Mouse (Mus musculus) monocyte, adult 5-6 weeks (primary cell): ENCODE data around the gene Rubcn. TPM values are rescaled to one million over a fixed set of nuclear protein-coding genes. Genes with fewer than 3 reads are reported as not detected.
"Not testable (repeated sequence)": the region's sequence is repeated elsewhere in the genome, so short reads cannot be mapped to it uniquely, and the experiment has no call there.

Experiments used
- ATAC-seq: fragments of 153-309, 156-312 bp; replicated peaks from 2 replicates; pipeline ENCODE4 v1.8.0; 2017; ENCODE audit warnings: mild to moderate bottlenecking; ENCODE audit not compliant: low TSS enrichment, insufficient number of reproducible peaks, severe bottlenecking, poor library complexity, low FRiP score
- total RNA-seq: library from RNA; stranded (forward); fragments of 200-1000, 200-491, 200-594 nt; gene quantifications from 3 replicates; pipeline ENCODE4 v1.2.3, GENCODE M21; 2017

The Rubcn gene
- 12.4 to 41.8 TPM (median 31.2 TPM) in 3 replicates for total RNA-seq

GRCm38 (mm10) chr16:32877343-32878156 lies at the start of gene Rubcn, which contains the start of gene Fyttd1:
Gene Rubcn (minus strand): TSS chr16:32877766.
Gene Fyttd1 (plus strand): TSS chr16:32877500.
- ATAC-seq: peak; percentile 94

DNA sequence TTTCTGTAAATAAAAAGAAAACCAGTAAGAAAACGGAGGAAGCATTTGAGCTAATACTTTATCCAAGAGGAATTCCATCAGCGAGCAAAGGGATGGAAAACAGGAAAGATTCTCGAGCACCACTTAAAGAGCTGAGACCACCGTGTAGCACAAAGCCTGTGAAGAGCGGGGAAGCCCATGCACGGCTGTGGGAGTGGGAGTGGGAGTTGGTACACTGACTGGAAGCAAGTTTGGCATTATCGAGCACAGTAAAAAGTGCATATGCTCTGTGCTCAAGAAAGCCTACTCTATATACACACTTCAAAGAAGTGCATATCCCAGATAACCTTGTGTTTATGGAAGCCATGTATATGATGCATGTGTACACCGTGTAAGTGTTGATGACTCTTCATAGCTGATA lies 49.5 kb upstream of the Rubcn start:
- no peak for ATAC-seq

GRCm38 (mm10) chr16:32926629-32927028 lies 49.1 kb upstream of the Rubcn start:
- not testable (repeated sequence) for ATAC-seq

DNA sequence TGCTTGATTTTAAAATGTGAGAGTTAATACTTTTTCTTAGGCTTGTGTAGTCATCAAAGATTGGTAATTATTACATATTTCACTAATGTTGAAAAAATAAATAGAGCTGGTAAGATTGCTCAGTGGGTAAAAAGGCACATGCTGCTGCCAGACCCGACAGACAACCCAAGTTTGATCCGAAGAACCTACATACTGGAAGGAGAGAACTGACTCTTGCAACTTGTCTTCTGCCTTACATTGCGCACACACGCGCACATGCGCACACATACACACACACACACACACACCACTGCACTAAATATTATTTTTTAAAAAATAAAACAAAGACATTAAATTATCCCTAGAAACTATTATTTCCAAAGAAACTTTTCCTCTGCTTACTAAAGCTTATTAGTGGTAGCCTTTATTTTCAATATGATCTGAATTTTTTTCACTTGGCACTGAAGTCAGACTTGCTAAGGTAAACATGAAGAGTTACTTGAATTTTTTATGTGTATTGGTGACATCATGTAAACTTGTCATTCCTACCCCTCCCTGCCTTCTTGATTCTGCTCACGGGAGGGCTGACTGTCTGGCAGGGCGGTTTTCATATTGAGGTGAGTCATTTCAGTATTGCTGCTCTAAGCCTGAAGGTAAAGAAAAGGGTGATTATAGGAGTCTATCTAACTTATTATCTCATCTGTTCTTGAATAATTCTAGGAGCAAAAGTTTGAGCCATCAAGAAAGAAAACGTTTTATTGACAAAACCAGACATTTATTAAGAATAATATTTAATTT lies 37.9 kb upstream of the Rubcn start:
- ATAC-seq: no peak

DNA sequence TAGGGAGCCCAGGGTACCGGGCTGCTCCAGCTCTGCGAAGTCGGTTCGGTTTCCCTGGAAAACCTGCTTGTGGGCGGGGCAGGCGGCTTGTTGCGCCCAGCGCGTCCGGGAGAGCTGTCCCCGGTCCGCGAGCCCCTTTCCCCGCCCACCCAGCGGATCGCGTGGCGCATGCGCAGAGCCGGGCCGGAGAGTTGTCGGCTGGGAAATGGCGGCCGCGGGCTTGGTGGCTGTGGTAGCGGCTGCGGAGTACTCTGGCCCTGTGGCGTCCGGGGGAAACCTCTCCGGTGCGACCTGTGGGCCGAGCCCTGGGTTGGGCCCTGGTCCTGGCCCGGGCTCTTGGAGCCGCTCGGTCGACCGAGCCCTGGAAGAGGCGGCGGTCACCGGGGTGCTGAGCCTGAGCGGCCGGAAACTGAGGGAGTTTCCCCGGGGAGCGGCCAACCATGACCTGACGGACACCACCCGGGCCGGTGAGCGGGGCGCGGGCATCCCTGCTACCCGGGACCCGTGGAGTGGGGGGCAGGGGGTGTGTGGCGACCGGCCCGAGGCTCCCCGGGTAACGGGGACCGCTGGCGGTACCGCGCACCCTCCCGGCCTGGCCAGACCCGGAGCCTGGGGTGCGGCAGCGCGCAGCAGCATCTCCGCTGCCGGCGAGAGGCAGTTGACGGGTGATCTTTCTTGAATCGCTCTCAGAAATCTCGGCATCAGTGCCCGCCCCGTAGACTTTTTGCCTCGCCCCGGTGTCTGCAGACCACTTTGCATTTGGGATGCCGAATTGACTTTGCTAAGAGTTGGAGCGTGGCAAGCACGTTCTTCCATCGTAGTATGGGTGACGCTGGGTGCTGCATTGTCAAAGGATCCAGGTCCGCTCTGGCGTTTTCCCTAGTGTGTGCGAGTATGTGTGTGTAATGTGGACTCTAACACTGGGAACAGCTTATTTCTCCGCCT lies 36.6 kb upstream of the Rubcn start, which contains the start of gene Lrch3:
Gene Lrch3, plus strand, starts transcription at position 164 of the 945 bp plus-strand sequence.
- peak; percentile 82 for ATAC-seq

DNA sequence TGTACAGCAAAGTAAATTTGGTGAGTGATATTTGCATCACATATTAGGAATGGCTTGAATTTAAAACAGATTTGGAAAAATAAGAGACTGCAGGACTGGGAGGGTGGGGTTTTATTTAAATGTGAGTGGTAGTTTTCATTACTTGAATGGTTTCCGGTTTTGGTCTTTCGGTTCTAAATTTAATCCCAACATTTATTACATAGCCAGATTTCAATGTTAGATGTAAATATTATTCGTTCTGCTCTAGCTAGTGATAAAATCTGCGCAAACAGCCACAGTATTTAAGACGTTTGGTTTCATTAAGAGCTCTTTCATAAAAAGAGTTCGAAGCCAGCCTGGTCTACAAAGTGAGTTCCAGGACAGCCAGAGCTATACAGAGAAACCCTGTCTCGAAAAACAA lies 35.6 kb upstream of the Rubcn start:
- ATAC-seq: no peak

DNA sequence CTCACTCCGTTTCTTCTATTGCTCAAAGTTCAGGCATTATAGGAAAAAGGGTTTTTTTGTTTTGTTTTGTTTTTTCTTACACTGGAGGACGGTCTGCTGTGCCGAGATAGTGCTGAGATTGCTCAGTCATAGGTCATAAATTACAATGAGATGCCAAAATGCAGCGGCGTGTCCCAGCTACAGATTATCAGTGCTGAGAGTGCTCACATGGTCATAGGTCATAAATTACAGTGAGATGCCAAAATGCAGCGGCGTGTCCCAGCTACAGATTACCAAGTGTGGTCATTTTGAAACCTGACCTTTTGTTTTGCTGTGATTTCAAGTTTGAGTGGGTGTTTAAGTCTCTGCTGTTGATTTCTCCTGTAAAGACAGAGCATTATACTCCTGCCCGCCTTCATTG lies 29.2 kb upstream of the Rubcn start:
- ATAC-seq: no peak

DNA sequence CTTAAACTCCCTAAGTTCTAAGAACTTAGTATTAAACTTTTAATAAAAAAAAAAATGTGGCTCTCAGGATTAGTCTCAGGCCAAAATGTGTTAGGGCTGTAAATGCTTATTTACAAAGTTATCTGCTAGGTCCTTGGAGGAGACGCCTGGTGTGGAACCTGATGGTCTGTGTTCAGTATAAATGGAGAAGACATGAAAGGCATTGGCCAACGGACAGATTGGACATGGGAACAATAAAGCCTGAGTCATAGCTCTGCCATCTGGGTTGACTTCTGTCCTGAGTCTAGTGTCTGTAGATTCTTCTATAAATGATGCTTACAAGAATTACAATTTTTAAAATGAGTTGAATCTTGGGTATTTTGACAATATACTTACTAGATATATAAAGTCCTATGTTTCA lies 28.6 kb upstream of the Rubcn start:
- ATAC-seq: no peak

- no peak for ATAC-seq
Measured at GRCm38 (mm10) chr16:32902051-32902428, 24.5 kb upstream of the Rubcn start.

GRCm38 (mm10) chr16:32901360-32902050 lies 23.9 kb upstream of the Rubcn start:
- ATAC-seq: no peak

DNA sequence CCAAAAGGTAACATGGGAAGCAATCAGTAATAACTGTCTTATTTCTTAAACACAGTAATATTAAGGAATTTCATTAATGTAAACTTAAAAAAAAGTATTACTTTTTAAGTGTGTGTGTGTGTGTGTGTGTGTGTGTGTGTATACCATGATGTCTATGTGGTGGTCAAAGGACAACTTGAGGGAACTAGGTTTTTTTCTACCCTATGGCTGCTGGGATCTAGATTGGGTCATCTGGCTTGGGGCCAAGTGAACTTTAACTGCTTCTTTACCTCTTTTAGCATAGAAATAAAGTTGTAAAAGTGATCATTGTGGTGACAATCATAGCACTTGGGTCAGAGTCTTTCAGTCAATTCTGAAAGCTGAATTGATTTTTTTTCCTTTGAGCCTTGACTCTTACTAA lies 18.6 kb upstream of the Rubcn start:
- ATAC-seq: no peak

DNA sequence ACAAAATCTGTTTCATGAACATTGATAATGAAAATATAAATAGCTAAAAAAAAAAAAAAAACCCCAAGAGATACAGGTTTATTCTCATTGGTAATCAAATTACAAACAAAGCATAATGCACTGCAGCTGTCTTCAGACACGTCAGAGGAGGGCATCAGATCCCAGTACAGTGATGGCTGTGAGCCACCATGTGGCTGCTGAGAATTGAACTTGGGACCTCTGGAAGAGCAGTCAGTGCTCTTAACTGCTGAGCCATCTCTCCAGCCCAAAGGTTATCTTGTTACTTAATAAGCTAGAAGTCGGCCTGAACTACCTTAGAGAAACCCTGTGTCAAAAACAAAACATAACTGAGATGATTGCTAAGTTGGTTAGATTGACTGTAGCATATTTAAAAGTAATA lies 12.3 kb upstream of the Rubcn start:
- ATAC-seq: no peak

DNA sequence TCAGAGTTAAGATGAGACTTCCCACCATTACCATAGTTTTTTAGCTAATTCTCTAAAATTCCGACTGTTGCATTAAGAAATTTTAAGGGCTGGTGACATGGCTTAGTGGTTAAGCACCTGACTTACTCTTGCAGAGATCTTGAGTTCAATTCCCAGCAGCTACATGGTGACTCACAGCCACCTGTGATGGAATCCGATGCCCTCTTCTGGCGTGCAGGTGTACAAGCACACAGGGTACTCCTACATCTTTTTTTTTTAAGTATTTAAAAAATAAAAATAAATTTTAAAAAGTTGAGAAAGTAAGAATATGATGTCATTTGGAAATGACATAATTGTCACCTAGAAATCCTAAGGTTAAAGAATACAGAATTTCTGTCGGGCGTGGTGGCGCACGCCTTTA lies 10.4 kb upstream of the Rubcn start:
- ATAC-seq: no peak

GRCm38 (mm10) chr16:32881538-32881937 lies 4.0 kb upstream of the Rubcn start:
- no peak for ATAC-seq

DNA sequence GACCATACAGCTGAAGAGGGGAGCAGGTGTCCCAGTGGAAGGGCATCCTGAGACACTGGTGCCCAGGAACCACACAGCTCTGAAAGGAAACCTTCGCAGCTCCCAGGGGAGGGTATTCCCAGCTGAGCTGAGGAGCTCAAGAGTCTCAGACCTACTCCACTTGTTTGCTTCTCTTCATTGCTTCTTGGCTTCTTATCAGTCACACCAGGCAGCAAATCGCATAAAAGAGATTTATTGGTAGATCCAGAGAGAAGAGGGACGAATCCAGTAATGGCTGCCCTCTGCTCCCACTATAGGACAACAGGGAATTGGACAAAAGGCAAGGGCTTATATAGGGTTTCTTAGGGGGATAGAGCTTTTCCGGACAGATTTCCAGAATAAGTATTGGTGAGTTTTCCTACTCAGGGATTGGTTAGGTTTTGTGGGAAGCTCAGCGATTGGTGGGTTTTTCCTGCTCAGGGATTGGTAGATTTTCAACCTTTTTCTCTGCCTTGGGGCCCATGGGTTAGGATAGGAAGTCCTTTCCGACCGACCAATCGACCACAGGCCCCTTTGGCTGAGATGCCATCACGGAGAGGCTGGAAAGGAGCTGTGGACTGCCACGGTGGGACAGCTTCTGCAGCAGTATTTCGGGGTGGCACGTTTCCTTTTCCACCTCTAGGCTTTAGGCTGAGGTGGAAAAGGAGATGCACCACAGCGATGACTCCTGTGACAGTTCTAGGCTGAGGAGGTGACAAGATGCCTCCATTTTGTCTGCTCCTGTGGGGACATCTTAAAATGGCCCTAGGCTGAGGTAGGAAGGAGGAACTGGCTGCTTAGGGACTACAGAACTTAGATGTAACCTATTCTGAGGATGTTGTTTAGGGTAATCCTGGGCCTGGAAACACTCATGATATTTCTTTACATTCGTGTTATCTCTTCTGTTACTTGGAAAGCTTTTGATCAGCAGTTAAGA lies 1.7 kb upstream of the Rubcn start:
- ATAC-seq: no peak

DNA sequence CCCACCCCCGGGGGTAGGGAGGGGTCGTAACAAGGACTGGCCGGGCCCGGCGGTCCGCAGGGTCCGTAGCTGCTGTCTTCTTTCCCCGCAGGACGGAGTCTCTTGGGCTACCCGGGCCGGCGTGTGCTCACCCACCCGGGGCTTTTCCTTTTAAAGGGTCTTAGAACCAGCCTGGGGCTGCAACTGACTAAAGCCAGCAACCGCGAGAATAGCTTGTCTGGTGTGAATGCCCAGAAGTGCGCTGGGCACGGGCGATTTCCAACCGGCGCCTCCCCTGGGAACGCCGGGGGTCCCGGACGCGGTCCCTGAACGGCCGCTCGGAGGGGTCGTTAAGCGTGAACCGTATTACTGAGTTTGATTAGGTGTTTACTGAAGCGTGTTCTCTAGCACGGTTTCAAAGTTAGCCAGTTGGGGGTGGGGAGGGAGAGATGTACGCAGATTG lies 612 bp upstream of the Rubcn start:
- no peak for ATAC-seq

DNA sequence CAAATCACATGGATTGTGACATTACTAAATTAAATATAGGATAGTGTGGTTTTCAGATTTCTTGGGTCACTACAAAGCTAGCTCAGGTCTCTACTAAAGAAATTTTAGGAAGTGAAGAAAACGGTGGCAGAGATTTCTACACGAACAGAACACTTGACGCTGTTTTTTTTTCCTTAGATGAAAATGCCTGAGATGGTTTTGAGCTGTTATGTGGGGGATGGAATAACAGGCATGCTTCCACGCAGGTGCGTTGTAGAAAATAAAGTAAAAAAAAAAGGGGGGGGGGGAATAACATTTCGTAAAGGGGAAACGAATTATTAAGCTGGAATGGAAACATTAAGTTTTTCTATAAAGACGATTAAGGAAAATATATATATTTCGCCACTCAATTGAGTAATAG lies 735 bp downstream of the Rubcn start:
- no peak for ATAC-seq
